18 mouse cellular contexts compared by ENCODE assay signal in the genomic region with DNA sequence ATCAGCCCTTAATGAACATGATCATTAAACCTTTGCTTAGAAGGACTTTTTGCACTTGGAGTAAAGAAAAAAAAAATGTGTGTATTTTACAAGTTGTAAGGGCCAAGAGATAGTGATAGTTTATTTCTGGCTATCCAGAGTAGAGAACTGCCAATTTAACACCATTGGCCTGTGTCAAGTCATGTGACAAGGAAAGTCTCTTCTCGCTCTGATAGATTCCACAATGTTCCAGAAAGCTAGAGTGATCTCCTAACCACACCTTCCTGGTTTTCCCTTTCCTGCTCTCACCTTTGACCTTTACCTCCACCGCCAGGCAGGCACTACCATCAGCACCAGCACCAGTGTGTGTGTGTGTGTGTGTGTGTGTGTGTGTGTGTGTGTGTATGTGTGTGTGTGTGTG.
"Had no signal": no experiment of that assay in that cellular context is flagged by ENCODE, and none has a peak within 500 bp of the region (broad histone marks: within the 10 kb centered on the region; RNA-seq: fewer than 3 reads in every experiment).

No protein-coding gene starts in this region.

- H3K4me2 ChIP-seq: lung, embryonic 15.5 days; midbrain, embryonic 12.5 days; neural tube, embryonic 12.5 days; stomach, embryonic 15.5 days had no signal

- H3K27me3 ChIP-seq: lung, embryonic 15.5 days; megakaryocyte, embryonic 14.5 days; midbrain, embryonic 12.5 days; neural tube, embryonic 12.5 days; stomach, embryonic 15.5 days had no signal

- H3K36me3 ChIP-seq: lung, embryonic 15.5 days; midbrain, embryonic 12.5 days; neural tube, embryonic 12.5 days; stomach, embryonic 15.5 days had no signal

- ATAC-seq: liver, postnatal 0 days; lung, postnatal 0 days; midbrain, embryonic 16.5 days had no signal

- H3K27ac ChIP-seq: lung, embryonic 15.5 days; macrophage; midbrain, embryonic 12.5 days; neural tube, embryonic 12.5 days; stomach, embryonic 15.5 days; stomach, postnatal 0 days had no signal

- H3K9me3 ChIP-seq: lung, embryonic 15.5 days; megakaryocyte, embryonic 14.5 days; midbrain, embryonic 12.5 days; neural tube, embryonic 12.5 days; stomach, embryonic 15.5 days had no signal

- H3K4me3 ChIP-seq: lung, embryonic 15.5 days; megakaryocyte, embryonic 14.5 days; midbrain, embryonic 12.5 days; neural tube, embryonic 12.5 days; stomach, embryonic 15.5 days had no signal

- H3K9ac ChIP-seq: liver, postnatal 0 days; lung, embryonic 15.5 days; midbrain, embryonic 12.5 days; neural tube, embryonic 12.5 days; stomach, embryonic 15.5 days had no signal

- H3K4me1 ChIP-seq: megakaryocyte, embryonic 14.5 days; midbrain, embryonic 12.5 days; stomach, embryonic 15.5 days had no signal

- DNase-seq: liver, postnatal 0 days; lung, adult 2 months; lung, postnatal 14 days; lung, postnatal 36 days; midbrain, embryonic 14.5 days; right cerebral cortex, postnatal 14 days; thymus, adult 18-20 months; thymus, postnatal 14 days; thymus, postnatal 36 days had no signal
